Mouse (Mus musculus) cerebellum, adult 2 months (tissue): ENCODE measurements around the gene Ptpn14. TPM values are rescaled to one million over a fixed set of nuclear protein-coding genes. Genes with fewer than 3 reads are reported as not detected.

Experiments
- DNase-seq, 2 experiments: peaks; one replicate each; pipeline ENCODE4 v3.0.0; 2021
- H3K27ac ChIP-seq: fragments of 200-500 bp; 2 replicates; pipeline ENCODE4 v1.5.1; 2012; ENCODE audit warnings: low read length, control low read depth, inconsistent platforms; ENCODE audit not compliant: insufficient read depth
- H3K27me3 ChIP-seq: fragments of 200-500 bp; 2 replicates; pipeline ENCODE4 v1.6.1; 2012; ENCODE audit warnings: inconsistent platforms, mild to moderate bottlenecking, low read length, moderate library complexity; ENCODE audit not compliant: control insufficient read depth, insufficient read depth
- H3K4me1 ChIP-seq: fragments of 200-500 bp; 2 replicates; pipeline ENCODE4 v1.6.1; 2011; ENCODE audit warnings: low read length; ENCODE audit not compliant: control insufficient read depth, insufficient read depth
- H3K4me3 ChIP-seq: fragments of 200-500 bp; replicated peaks from 2 replicates; pipeline ENCODE3; 2011; ENCODE audit warnings: mild to moderate bottlenecking, low read depth, low read length, control low read depth; ENCODE audit not compliant: insufficient read depth
- CTCF ChIP-seq: fragments of 200-500 bp; IDR thresholded peaks from 2 replicates; pipeline ENCODE4 v1.5.1; 2011; ENCODE audit warnings: low read depth, mild to moderate bottlenecking, control low read depth, low read length, moderate library complexity, borderline replicate concordance; ENCODE audit not compliant: insufficient read depth
- POLR2A ChIP-seq: fragments of 200-500 bp; IDR thresholded peaks from 2 replicates; pipeline ENCODE4 v1.6.1; 2011; ENCODE audit warnings: low read length, control low read depth, borderline replicate concordance; ENCODE audit not compliant: insufficient read depth
- WGBS: fragments of 180-500 bp; shearing (Covaris S2); methylation state at CpG from one replicate; pipeline ENCODE4 v1.1.7; 2018; 5-methylcytosine and 5-hydroxymethylcytosine counted together
- polyA plus RNA-seq: library from polyadenylated mRNA; depleted of rRNA; stranded (reverse); fragments of >200 nt; gene quantifications from 2 replicates; pipeline ENCODE4 v1.2.3, GENCODE M21; 2012; rRNA removed

The Ptpn14 gene
- polyA plus RNA-seq, 1 experiment: 1.4 TPM

GRCm38 (mm10) chr1:189919756-189920155, 191.7 kb downstream of the Ptpn14 start:
- TF ChIP-seq POLR2A: no peak
- TF ChIP-seq CTCF: no peak
- 89% methylated on average over 3 of the region's 3 CpGs for WGBS

GRCm38 (mm10) chr1:189920701-189921567, 192.9 kb downstream of the Ptpn14 start:
- 44% methylated on average over 28 of the region's 28 CpGs for WGBS
- no peaks in the 10 kb centered on the region for H3K27me3 ChIP-seq
- H3K4me1 ChIP-seq: peaks cover 14% of the 10 kb centered on the region; the same call in 1 of the 2 replicates
- DNase-seq: peak; percentile 35
- peak overlapping the region; percentile 94 for H3K4me3 ChIP-seq
- no peak for TF ChIP-seq CTCF
- no peak for TF ChIP-seq POLR2A
- H3K27ac ChIP-seq: no peak overlapping the region; the same call in 1 of the 2 replicates

More at GRCm38 (mm10) chr1:189919756-189920155, 191.7 kb downstream of the Ptpn14 start:
- H3K4me3 ChIP-seq: no peak overlapping the region
- no peak overlapping the region for H3K27ac ChIP-seq
- H3K4me1 ChIP-seq: peaks cover 14% of the 10 kb centered on the region; the same call in 1 of the 2 replicates
- no peak for DNase-seq
- H3K27me3 ChIP-seq: no peaks in the 10 kb centered on the region

- Histone ChIP-seq H3K27ac (peak overlapping the region; percentile 60; the same call in 1 of the 2 replicates), H3K4me1 (peaks cover 14% of the 10 kb centered on the region; the same call in 1 of the 2 replicates), H3K4me3 (peak overlapping the region; percentile 94), H3K27me3 (no peaks in the 10 kb centered on the region)
- WGBS: 8% methylated on average over 4 of the region's 4 CpGs
- no peak for DNase-seq
- TF ChIP-seq POLR2A (no peak), CTCF (no peak)
Measured at GRCm38 (mm10) chr1:189921568-189921817, 193.4 kb downstream of the Ptpn14 start.

GRCm38 (mm10) chr1:189921818-189922592, 193.9 kb downstream of the Ptpn14 start, which contains the start of gene Smyd2:
Smyd2 (minus strand) TSS chr1:189922363.
- under 1% methylated on average over 81 of the region's 90 CpGs for WGBS
- TF ChIP-seq CTCF: no peak
- peak; percentile 62; the same call in 1 of the 2 replicates for TF ChIP-seq POLR2A
- Histone ChIP-seq H3K27me3 (no peaks in the 10 kb centered on the region), H3K4me3 (peak within 1 kb of the TSS; percentile 94), H3K4me1 (peaks cover 14% of the 10 kb centered on the region; the same call in 1 of the 2 replicates), H3K27ac (peak within 1 kb of the TSS; percentile 60)
- peak; percentile 78 to 82 for DNase-seq

GRCm38 (mm10) chr1:189922721-189923120, 194.7 kb downstream of the Ptpn14 start:
- TF ChIP-seq POLR2A (no peak), CTCF (no peak)
- 6% methylated on average over 9 of the region's 9 CpGs for WGBS
- Histone ChIP-seq H3K27me3 (no peaks in the 10 kb centered on the region), H3K27ac (0 out of 2 replicates have a peak overlapping the region, but pooled peaks have one; percentile 48), H3K4me3 (peak overlapping the region; percentile 94), H3K4me1 (peaks cover 14% of the 10 kb centered on the region; the same call in 1 of the 2 replicates)
- peak in 1 of 2 experiments; percentile 40 for DNase-seq

- H3K27me3 ChIP-seq: no peaks in the 10 kb centered on the region
- WGBS: 92% methylated on average over 4 of the region's 4 CpGs
- no peak for DNase-seq
- no peak for TF ChIP-seq POLR2A
- no peak for TF ChIP-seq CTCF
- H3K27ac ChIP-seq: no peak overlapping the region
- peaks cover 14% of the 10 kb centered on the region; the same call in 1 of the 2 replicates for H3K4me1 ChIP-seq
- H3K4me3 ChIP-seq: no peak overlapping the region
Measured at GRCm38 (mm10) chr1:189923157-189923556, 195.1 kb downstream of the Ptpn14 start.

- TF ChIP-seq POLR2A (no peak), CTCF (no peak)
- no peak overlapping the region for H3K4me3 ChIP-seq
- H3K27me3 ChIP-seq: no peaks in the 10 kb centered on the region
- peaks cover 14% of the 10 kb centered on the region; the same call in 1 of the 2 replicates for H3K4me1 ChIP-seq
- no peak overlapping the region for H3K27ac ChIP-seq
- WGBS: 88% methylated on average over 22 of the region's 22 CpGs
- DNase-seq: no peak
Measured at GRCm38 (mm10) chr1:189923871-189924568, 196.0 kb downstream of the Ptpn14 start.

- DNase-seq: no peak
- Histone ChIP-seq H3K4me1 (peaks cover 6% of the 10 kb centered on the region; the same call in 1 of the 2 replicates), H3K4me3 (no peak overlapping the region), H3K27me3 (no peaks in the 10 kb centered on the region), H3K27ac (no peak overlapping the region)
- TF ChIP-seq CTCF: no peak
- TF ChIP-seq POLR2A: no peak
- WGBS: 82% methylated on average over 8 of the region's 8 CpGs
Measured at GRCm38 (mm10) chr1:189926279-189926678, 198.2 kb downstream of the Ptpn14 start.

Other genes starting within 250 kb of the Ptpn14 start
- 0.05 and 0.07 TPM in 2 replicates for gene Cenpf, start 40.2 kb upstream of the Ptpn14 start, polyA plus RNA-seq
- gene Smyd2, start 194.1 kb downstream of the Ptpn14 start, polyA plus RNA-seq: 115 and 131 TPM in 2 replicates